Mouse (Mus musculus) regulatory T cell (primary cell): Measurements from ENCODE around the gene Bcr.

ENCODE experiments used
- in situ Hi-C: fragments of 300-600 bp; cut with MboI, MseI; formaldehyde crosslinking; loops from one replicate; pipeline ENCODE4 v1.15.1; 2025; ENCODE audit warnings: high pct_unique_total_duplicates

Gene Bcr

DNA sequence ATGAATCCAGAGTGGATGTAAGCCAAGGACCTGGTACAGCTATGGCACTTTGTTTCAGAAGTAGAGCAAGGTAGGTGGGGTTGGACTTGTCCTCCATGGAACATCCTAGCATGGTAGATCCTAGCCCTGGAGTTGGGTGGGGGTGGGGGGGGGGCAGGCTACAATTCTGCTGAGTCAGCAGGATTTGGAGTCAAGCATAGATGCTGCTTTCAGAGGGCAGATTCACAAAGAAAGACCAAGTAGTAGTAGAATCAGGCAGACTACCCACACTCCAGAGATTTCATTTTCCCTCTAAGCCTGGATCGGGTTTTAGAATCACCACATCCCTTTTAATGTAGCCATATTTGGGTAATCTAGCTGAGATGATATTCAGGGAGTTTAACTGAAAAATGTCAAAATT lies 33.9 kb downstream of the Bcr start:
- in situ Hi-C loops = no loop called here

DNA sequence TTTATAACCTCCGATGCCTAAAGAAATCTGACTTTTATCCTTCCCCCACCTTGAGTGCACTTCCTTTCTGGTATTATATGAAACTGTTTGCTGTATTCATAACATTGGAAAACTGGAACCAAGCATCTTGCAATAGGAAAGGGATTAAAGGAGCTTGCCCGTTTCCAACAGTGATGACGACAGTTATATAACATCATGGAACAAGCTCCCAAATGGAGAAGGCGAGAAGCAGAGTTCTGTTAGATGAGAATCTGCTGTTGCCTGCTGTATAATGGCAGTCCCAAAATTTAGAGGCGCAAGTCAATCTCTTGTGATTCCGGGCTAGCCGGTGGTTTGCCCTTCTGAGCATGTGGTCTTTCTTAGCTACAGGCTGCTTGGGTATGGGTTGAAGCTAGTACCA lies 34.8 kb downstream of the Bcr start:
- in situ Hi-C loops = no loop called here

DNA sequence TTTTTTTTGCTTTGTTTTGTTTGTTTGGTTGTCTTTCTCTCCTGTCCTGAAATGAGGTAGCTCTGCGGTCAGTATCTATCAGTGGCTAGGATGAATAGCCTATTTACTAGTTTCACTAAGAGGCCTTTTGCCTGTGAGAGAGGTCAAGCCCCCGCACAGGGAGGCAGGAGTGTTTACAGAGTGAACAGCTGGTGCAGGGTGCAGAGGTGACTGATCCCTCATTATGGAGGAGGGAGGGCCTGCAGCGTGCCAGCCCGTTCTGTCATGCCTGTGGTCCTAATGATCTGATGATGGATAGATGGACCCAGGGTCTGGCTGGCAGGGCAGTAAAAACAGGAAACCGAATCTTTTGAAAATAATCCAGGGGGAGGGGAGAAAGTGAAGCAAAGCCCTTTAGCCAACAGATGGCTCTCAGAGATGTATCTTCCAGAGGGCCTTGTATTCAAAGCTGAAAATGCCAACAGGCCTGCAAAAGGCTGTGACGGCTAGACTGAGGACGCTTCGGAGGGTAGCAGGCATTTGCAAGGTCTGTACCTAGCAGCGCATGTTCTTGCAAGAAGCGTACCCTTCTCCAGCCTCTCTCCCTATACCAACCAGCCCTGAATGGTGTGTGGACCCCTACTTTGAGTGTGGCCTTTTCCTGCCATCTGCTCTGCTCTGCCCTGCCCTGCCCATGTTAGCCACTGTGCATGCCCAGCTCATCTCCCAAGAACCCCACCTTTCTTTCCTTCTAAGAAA lies 38.2 kb downstream of the Bcr start:
- in situ Hi-C loops = no loop called here

DNA sequence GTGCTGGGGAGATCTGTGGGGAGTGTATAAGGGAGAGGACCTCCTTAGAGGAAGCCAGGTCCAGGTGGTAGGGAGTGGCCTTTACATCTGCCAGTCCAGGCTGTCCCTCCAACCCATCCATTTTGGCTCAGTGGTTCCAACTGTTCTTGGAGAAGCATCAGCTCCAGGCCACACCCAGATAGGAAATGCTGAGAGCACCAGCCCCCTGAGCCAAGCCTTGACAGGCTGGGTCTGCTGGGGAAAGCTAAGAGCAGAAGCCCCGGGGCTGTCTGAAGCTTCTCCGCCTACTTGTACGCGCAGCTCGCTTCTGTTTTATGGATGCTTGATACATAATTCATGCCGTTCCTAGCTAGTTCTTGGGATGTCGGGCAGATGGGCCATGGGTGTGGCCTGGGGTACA lies 39.9 kb downstream of the Bcr start:
- in situ Hi-C loops = no loop called here

DNA sequence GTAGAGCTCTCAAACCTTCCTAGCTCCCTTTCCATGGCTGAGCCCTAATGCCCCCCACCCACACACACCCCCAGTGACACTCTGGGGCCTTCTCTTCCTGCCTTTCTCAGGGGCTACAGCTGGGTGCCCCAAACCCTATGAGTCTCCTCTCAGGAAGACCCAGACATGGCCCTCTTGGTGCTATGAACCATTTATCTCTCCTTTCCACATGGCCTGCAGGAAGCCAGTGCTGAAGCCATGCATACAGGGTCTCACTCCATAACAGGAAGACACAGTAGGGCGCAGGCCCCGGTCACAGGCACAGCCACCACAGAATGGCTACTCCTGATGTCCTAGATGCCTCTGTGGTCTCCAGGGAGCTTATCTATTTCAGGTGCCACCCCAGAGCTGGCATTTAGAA lies 43.1 kb downstream of the Bcr start:
- in situ Hi-C loops = no loop called here

DNA sequence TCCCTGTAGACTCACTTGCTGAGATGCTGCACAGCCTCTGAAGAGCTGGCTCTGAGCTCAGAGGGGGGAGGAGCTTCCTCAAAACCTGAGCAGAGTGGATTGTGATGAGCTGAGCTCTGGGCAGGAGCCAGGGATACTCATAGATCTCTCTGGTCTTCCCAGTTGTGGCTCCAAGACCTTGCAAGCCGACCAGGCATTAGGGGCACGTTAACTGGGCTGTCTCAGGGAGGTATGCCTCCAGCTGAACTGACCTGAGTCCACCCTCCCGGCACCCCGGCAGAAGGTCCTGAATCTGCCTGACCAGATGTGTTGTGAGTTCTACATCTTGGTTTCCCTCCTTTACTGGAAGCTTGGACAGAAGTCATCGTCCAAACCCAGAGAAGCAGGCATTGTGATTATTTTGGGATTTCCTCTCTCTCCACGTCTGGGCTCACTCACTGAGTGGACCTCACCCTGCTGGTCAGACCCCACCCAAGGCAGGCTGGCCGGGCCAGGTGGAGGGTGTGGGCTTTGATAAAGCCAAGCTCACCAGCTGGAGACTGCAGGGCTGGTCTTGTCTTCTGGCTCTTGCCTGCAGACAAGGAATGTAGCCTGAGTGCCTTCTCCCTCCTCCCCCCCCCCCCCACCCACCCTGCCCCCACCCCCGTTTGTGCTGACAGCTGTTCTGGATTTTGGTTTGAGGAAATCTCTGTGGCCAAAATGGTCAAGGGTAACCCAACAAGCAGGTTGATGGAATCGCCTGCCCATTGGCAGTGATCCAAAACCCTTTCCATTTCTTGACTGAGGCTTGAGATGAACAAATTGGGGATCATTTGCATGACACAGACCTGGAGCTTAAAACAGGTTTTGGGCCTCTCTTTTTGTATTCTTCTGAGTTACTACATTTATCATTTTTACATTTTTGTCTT lies 44.1 kb downstream of the Bcr start:
- in situ Hi-C loops = no loop called here

DNA sequence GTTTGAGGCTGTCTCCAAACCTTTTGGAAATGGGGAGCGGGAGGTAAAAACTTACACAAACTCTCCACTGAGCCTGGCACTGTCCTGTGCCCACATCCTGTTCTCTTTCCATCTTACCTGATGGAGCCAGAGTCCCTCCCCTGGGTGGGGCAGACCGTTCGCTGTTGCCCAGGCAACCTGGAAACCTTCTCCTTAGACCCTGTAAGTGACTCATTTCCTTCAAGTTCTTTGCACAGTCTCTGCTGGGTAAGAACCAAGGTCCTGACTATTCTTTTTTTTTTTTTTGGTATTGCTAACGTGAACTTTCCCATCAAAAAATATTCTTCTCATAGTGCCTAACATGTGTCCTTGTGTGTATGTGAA lies 44.7 kb downstream of the Bcr start:
- in situ Hi-C loops = no loop called here

DNA sequence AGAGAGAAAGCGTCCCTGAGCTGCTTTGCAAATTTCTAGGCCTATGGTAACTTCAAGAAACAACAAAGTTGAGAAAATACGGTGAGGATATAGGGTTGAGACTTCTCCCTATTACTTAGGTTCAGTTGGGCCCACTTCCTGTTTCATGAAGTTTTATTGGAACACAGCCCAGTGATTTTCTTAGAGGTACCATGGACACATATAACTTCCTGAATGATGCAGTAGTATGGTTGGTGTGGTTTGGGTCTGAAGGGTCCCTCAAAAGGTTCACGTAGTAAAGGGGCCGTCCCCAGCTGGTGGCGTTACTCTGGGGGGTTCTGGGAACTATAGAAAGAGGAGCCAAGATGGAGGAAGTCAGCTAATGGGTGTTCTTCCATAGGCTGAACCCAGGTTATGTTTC lies 45.3 kb downstream of the Bcr start:
- in situ Hi-C loops = no loop called here

DNA sequence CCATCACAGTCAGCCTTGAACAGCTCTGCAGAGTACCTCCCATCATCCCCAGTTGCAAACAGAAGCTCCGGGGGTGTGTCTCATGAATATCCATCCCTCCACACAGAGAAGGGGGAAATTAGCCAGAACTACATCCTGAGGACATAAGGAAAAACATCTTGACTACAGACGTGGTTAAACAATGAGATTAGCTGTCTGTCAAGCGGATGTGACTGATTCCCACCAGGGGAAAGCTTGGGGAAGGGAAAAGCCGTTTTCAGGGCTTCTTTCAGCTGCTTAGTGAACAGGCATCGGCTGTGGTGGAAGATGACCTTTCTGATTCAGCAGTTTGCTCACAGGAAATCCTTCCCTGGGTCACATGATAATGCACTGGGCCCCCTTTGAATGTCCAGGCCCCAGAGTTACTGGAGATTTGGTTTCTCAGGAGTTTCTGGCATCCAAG lies 46.6 kb downstream of the Bcr start:
- in situ Hi-C loops = no loop called here

DNA sequence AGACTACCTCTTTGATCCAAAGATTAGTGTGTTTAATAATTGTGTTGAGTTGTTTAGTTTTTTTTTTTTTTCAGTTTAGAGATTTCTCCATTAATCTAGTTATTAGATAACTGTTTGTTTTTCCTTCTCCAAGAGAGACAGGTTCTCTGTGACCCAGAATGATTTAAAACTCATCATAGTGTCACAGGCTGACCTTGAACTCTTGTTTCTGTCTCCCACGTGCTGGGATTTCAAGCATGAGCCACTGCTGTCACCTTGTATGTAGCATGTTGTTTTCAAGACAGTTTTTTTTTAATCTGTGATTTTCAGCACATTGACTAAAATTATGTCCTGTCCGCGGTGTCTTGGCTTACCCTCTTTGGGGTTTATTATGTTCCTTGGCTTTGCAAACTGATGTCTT lies 47.7 kb downstream of the Bcr start:
- in situ Hi-C loops = no loop called here

DNA sequence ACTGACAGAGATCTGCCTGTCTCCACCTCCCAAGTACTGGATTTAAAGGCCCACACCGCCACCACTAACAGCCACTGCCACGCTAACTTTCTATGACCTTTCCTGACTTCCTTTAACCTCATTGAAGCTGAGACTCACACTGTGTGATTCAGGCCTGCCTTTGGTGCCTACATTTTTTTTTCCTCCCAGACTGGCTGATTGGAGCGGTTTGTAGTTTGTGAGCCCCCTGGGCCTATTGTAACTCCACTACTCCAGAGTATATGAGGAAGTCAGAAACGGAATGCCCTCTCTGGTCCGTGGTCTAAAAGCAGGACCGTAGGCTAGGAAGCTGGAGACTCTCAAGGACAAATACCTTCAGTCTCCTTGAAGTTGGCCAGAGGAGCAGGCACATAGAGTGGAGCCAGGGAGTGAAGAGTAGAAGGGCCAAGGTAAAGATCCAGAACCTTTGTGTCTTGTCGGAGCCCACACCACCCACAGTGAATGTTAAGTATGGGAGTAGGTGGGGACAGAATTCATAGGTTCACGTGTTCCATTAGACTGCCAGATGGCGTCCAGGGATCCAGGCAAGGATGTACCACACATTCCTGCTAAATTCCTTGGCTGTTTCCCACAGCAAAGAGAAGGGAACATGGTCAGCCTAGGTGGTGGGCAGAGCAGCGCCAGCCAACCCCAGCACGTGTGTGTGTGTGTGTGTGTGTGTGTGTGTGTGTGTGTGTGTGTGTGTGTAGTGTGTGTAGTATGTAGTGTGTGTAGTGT lies 51.2 kb downstream of the Bcr start:
- in situ Hi-C loops = no loop called here

DNA sequence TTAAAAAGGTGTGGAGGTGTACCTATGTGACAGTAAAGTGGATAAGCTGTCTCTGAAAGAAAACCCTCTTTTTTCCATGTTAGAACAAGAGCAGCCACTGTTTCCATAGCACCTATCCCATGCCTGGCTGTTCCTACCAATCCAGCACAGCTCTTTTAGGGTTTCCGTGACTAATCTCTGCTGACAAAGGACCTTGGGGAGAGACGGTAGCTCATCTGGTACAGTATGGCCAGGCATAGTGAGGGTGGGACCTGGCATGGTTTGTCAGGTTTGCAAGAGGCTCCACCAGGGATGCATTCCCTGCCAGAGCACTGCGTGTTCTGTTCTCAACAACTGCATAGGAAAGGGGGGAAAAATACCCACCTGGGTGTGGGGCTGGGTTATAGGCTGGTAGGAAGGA lies 52.0 kb downstream of the Bcr start:
- in situ Hi-C loops = no loop called here

DNA sequence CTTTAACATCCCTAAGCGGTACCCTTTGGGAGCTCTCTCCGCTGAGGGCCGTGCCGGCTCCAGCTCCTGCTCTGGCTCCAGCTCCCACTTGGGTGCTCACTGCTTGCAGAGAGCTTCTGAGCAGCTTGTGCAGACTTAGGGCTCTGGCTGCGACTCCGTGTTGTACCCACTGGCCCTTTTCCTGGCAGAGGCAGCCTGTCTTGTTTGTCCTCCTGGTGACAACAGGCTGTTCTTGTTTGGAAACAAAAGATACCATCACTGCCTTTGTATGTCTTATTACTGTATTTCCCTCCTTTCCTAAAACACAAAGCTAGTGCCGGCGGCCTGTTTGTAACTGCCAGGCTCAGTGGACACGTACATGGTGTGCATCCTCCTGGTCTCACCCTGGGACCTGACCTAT lies 53.2 kb downstream of the Bcr start:
- in situ Hi-C loops = no loop called here

DNA sequence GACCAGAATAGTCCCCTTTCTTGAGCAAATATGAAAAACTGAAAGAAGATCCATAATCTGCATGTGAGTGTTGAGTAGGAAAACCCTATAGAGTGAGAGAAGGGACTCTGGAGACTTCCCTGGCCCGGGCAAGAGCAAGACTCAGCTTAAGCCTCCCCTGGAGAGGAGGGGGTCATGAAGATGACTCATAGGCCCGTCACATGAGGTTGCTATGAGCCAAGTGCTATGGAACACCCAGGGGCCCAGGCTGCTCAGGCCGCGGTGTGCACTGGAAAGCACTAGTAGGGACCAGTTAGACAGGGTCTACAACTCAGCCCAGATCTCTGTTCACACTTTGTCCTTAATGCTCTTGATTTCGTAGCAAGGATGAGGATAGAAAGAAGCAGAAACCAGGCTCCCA lies 54.8 kb downstream of the Bcr start:
- in situ Hi-C loops = no loop called here

DNA sequence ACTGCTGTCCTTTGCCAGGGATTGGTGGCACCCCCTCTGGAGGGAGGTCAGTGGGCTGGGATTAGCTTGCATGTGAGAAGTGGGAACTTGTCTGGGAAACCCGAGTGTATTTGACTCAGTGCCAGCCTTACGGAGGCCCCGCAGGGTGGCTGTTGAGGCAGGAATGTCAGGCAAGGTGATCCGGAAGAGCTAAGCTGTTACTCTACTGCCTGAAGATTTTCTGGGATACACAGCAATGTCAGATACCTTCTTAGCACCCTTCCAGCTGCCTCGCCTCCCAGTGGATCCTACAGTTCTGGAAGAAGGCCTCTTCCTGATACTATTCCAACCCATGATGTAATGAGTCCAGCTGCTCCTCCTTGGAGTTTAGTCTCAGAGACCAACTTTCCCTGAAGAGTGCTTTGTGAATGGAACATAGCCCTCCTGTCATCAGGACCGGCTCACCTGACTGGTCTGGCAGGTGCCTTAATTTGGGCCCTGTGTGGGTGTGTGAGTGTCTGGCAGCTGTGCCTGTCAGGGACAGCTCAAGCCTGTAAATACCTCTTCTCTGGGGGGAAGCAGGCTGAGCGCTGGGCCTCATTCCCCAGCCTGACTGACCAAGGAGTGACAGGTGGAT lies 56.6 kb downstream of the Bcr start:
- in situ Hi-C loops = no loop called here

DNA sequence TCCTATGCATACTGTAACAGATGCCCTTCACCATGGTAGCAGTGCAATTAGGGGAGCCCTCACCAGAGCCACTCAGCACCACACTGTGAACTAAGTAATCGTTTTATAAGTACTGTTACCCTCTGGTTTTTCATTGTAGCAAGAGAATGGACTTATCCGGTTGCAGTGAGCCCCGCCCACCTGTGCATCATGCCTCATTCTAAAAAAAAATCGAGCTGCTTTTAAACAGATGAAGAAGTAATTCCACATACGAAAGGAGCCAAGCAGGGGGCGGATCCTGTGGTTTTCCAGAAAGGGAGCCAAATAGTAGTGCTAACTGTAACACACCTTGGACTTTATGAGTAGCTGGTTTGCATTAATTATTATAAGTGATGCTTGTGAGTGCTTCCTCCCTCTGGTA lies 58.1 kb downstream of the Bcr start:
- in situ Hi-C loops = no loop called here

DNA sequence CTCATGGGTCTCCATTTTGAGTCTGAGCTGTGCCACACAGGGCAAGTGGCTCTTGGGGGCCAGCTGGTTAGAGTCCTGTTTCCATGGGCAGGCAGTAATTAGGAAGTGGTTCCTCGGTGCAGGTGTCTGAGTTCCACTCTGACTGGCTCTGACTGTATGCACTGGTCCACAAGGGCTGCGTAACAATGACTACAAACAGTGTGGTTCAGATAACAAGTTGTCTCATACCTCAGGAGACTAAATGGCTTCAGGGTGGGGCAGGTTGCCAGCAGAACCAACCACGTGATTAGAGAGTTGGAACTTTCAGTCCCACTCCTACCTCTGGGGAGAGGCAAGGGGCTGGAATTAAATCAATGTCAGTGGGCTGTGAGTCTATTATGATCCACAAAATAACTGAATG lies 59.0 kb downstream of the Bcr start:
- in situ Hi-C loops = no loop called here

DNA sequence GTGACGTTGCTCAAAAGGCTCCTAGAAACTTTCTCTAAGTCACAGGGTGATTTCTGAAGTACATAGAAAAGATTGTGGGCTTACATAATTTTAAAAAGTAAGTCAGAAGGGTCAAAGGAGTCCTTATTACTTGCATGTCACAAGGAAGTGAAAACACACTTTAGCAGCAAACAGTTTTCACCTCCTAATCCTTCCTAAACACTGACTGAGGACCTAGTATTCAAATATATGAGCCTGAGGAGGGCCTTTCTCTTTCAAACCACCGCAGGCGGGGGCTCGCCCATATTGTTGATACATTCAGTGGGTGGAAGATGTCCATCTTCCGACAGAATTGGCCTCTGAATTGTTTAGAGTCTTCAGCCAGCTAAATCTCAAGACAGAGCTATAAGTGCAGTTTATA lies 59.8 kb downstream of the Bcr start:
- in situ Hi-C loops = no loop called here

DNA sequence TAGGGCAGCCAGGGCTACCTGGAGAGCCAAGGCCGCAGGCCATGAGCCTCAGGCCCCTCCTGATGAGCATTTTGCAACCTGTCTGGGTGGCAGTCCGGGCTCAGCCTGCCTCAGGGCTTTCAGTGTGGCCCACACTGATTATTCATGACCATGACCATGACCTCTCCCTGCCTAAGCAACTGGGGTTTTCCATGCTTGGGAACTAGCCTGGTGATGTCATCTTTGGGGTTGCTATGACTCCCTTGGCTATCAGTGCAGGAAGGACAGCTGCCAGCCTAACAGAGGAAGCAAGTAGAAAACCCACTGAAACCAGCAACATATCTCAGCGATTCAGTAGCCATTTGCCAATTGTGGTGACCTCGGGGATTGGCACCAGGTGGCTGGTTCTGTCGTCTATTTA lies 60.6 kb downstream of the Bcr start:
- in situ Hi-C loops = no loop called here

DNA sequence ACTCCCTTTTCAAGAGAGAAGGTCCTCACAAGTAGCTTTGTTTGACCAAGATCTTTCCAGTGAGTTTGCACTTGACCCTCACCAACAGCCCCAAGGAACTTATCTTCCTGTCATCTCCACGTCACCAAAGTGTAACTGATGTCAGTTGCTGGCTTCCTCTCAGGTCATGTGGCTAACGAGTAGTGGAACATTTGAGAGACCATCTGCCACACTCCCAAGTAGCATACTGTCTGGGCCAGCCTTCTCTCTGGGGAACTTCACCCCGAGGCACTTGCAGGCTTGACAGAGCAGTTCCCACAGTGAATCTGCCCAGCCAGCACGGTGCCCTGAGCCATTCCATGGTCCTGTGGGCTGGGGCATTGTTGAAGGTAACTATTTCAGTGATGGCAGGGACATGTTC lies 65.2 kb downstream of the Bcr start:
- in situ Hi-C loops = no loop called here

DNA sequence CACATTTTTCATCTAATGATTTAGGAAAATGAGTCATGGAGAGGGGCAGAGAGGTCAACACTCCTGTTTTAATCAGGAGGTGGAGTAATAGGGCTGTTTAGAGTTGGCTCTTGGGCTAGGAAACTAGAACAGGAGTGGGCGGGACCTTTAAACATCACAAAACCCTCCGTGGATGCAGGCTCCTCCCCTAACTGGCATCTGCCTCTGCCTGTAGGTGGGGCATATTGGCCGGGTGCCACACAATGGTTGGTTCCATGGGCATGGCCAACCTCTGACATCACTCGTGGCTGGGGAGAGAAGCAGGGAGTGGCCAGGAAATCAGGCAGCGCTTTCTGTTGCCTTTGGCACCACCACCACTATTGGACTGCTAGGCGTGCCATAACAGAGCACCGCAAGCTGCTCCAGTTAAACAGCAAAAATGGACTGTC lies 68.9 kb downstream of the Bcr start:
- in situ Hi-C loops = no loop called here
